Mouse (Mus musculus) B cell, adult (primary cell): Measurements from ENCODE around the gene Gm20929. TPM values are rescaled to one million over a fixed set of nuclear protein-coding genes. Genes with fewer than 3 reads are reported as not detected.

Experiments
- total RNA-seq: library from RNA; stranded (reverse); gene quantifications from 4 replicates; pipeline ENCODE4 v1.2.4, GENCODE M21; 2023; ENCODE audit not compliant: inconsistent age

Gene Gm20929
- total RNA-seq: not detected in 4 replicates

GRCm38 (mm10) chrY:53843649-53844048, at the start of gene Gm20929:
Gene Gm20929, plus strand, starts transcription at chrY:53843949.

